In the genomic region with DNA sequence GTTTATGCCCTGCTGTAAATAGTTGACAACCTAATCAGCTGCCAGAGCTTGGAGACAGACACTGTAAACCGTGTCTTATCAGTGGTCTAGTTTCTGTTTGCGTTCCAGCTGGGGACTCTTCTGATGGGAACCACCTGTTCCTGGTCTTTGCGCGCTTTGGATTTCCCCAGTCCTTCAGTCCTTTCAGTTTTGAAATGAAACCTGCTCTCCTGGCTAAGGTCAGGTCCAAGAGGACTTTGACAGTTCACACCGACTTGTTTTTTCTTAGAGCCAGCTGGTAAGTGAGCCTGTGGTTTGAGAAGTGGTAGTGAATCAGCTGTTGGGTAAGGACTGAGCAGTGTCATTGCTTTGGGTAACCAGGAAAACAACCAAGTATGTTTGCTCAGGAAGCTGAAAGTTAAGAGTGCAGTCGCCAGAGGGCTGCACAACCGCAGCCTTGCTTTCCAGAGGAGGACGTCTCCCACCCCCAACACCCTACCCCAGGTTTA, we compare ENCODE assay signal across 8 mouse cellular contexts. TPM values are rescaled to one million over a fixed set of nuclear protein-coding genes. Genes with fewer than 3 reads are reported as not detected.
DNase-seq lines count a peak whose midpoint lies in the region; ATAC-seq and TF ChIP-seq lines count a peak whose summit lies in the region.

No protein-coding gene starts in this region.

- no peak for TF ChIP-seq RAD21 in MEL (IDR thresholded peaks at IDR 0.05; ENCODE audit: low read depth, low read length)

- peak; percentile 48 to 53; a peak in 3 of 4 replicates for TF ChIP-seq EP300 in MEL (IDR thresholded peaks at IDR 0.05; ENCODE audit: low read depth in 1 of 2, low read length in 2 of 2)

- WGBS in kidney, embryonic 16.5 days, result 45% methylated on average over 8 of the region's 8 CpGs

- TF ChIP-seq CTCF in MEL (IDR thresholded peaks at IDR 0.05 in 2 of 3, conservative IDR thresholded peaks at IDR 0.05 in 1 of 3; ENCODE audit: control insufficient read depth in 1 of 3, insufficient read depth in 1 of 3, low read depth in 2 of 3, low read length in 3 of 3, poor library complexity in 1 of 3, severe bottlenecking in 1 of 3), result no peak

- no peaks in the 10 kb centered on the region; a peak in 1 of 4 replicates for H3K4me1 ChIP-seq in MEL (ENCODE audit: control insufficient read depth in 1 of 2, insufficient read depth in 2 of 2, low read length in 2 of 2)
- 0 out of 2 replicates have a peak, but pooled peaks cover 5% of the 10 kb centered on the region for H3K4me1 ChIP-seq in kidney, embryonic 16.5 days (ENCODE audit: insufficient read depth, low read length)

- no peaks in the 10 kb centered on the region for H3K9me3 ChIP-seq in MEL (replicated peaks; ENCODE audit: insufficient read depth, low read length)
- H3K9me3 ChIP-seq in kidney, embryonic 16.5 days (ENCODE audit: low read length), result no peaks in the 10 kb centered on the region

- peaks cover 2 to 8% of the 10 kb centered on the region in 2 experiments for H3K36me3 ChIP-seq in MEL (ENCODE audit: control insufficient read depth in 1 of 2, insufficient read depth in 2 of 2, low read length in 2 of 2)
- H3K36me3 ChIP-seq in kidney, embryonic 16.5 days (ENCODE audit: insufficient read depth, low read length), result peaks cover 32% of the 10 kb centered on the region

- no peak overlapping the region for H3K4me3 ChIP-seq in MEL (ENCODE audit: control insufficient read depth in 1 of 2, insufficient read depth in 1 of 2, low read depth in 2 of 2, low read length in 2 of 2)
- H3K4me3 ChIP-seq in kidney, embryonic 16.5 days (ENCODE audit: low read length), result no peak overlapping the region

- no peak overlapping the region for H3K27ac ChIP-seq in MEL (ENCODE audit: control insufficient read depth, low read depth, low read length)
- peak overlapping the region; percentile 63 for H3K27ac ChIP-seq in kidney, embryonic 16.5 days (ENCODE audit: low read length)

- TF ChIP-seq POLR2A in MEL (IDR thresholded peaks at IDR 0.05; ENCODE audit: control insufficient read depth in 1 of 2, insufficient read depth in 1 of 2, low read depth in 1 of 2, low read length in 2 of 2, poor library complexity in 1 of 2), result no peak

- DNase-seq in MEL (ENCODE audit: low read depth, low spot score), result peak; percentile 39
- DNase-seq in heart, adult 8-10 months (ENCODE audit: low spot score), result peak; percentile 28
- DNase-seq in lung, postnatal 4 days, result peak; percentile 53 to 69
- DNase-seq in frontal cortex, postnatal 14 days (ENCODE audit: low spot score in 2 of 2), result no peak
- DNase-seq in neural tube, embryonic 10.5 days (ENCODE audit: extremely low spot score, low spot score), result no peak
- DNase-seq in adrenal gland, postnatal 14 days, result no peak
- no peak for DNase-seq in right cerebral cortex, postnatal 10 days (ENCODE audit: low spot score in 2 of 2)

- H3K27me3 ChIP-seq in MEL (ENCODE audit: control insufficient read depth in 1 of 2, insufficient read depth in 2 of 2, low read length in 2 of 2), result no peaks in the 10 kb centered on the region
- no peaks in the 10 kb centered on the region for H3K27me3 ChIP-seq in kidney, embryonic 16.5 days (ENCODE audit: insufficient read depth, low read length)

- no peaks in the 10 kb centered on the region; the same call in 1 of the 2 replicates for H3K79me2 ChIP-seq in MEL (ENCODE audit: control insufficient read depth, insufficient read depth, low read length, poor library complexity)

- ATAC-seq in kidney, embryonic 16.5 days (ENCODE audit: low FRiP score, low TSS enrichment), result peak; percentile 51; the same call in 1 of the 2 replicates

- H3K9ac ChIP-seq in MEL (ENCODE audit: control insufficient read depth, low read depth, low read length, poor library complexity, severe bottlenecking), result no peak overlapping the region
- no peak overlapping the region for H3K9ac ChIP-seq in kidney, embryonic 16.5 days (replicated peaks; ENCODE audit: low read length)

- no peak overlapping the region for H3K4me2 ChIP-seq in kidney, embryonic 16.5 days (replicated peaks; ENCODE audit: low read depth, low read length)

TF ChIP-seq in MEL, 35 proteins besides CTCF, POLR2A, EP300 and RAD21:
- TF ChIP-seq MYC (IDR thresholded peaks at IDR 0.05; ENCODE audit: low read depth, low read length), result no peak
- peak; percentile 84 for TF ChIP-seq SIN3A (IDR thresholded peaks at IDR 0.05; ENCODE audit: low read length)
- TF ChIP-seq TAL1 (IDR thresholded peaks at IDR 0.05; ENCODE audit: low read length), result no peak
- no peak for TF ChIP-seq JUND (IDR thresholded peaks at IDR 0.05; ENCODE audit: low read depth, low read length)
- no peak for TF ChIP-seq ELF1 (IDR thresholded peaks at IDR 0.05; ENCODE audit: low read depth, low read length)
- no peak for TF ChIP-seq ZKSCAN1 (IDR thresholded peaks at IDR 0.05; ENCODE audit: low read depth, low read length)
- TF ChIP-seq TCF12 (IDR thresholded peaks at IDR 0.05; ENCODE audit: low read depth, low read length), result peak; percentile 74
- TF ChIP-seq ETS1 (IDR thresholded peaks at IDR 0.05; ENCODE audit: low read depth, low read length), result peak; percentile 98
- peak; percentile 78 for TF ChIP-seq GATA1 (IDR thresholded peaks at IDR 0.05; ENCODE audit: low read depth, low read length)
- TF ChIP-seq ZMIZ1 (IDR thresholded peaks at IDR 0.05; ENCODE audit: low read depth, low read length), result no peak
- TF ChIP-seq POLR2AphosphoS5 (IDR thresholded peaks at IDR 0.05; ENCODE audit: borderline replicate concordance, low read depth, low read length), result no peak
- no peak for TF ChIP-seq SMC3 (IDR thresholded peaks at IDR 0.05; ENCODE audit: low read depth, low read length)
- TF ChIP-seq MAZ (IDR thresholded peaks at IDR 0.05; ENCODE audit: low read depth, low read length), result no peak

RNA-seq across cellular contexts. Expression of a gene that starts 21.8 kb away (rescaled TPM):
- total RNA-seq in MEL (2012; rRNA removed), result 74.2 and 83.5 TPM in 2 replicates
- polyA plus RNA-seq in MEL (2012; ENCODE audit: insufficient read depth in 1 of 2, insufficient read length in 2 of 2, low read depth in 1 of 2, low replicate concordance in 2 of 2, missing spikeins in 1 of 2), result 100 to 1,000 TPM in 1 of 2 experiments, not detected in 1; 385 TPM
- total RNA-seq in heart, adult 8-10 months (2022), result 100 to 1,000 TPM; 157 to 166 (median 162) TPM
- 195 and 234 TPM in 2 replicates for polyA plus RNA-seq in kidney, embryonic 16.5 days (2015; fragmentation: Nextera tagmentation; extraction: Ambion mirVana)
- total RNA-seq in adrenal gland, postnatal 14 days (2021), result 260 TPM in 2 replicates

Comparison
In these comparisons a context has a peak if more than half of its experiments do, and no peak if none do; other contexts are left out.
1. DNase-seq: peak in MEL (single experiment), heart, adult 8-10 months (single experiment) and lung, postnatal 4 days (2 of 2); none in frontal cortex, postnatal 14 days (0 of 2), neural tube, embryonic 10.5 days (single experiment), adrenal gland, postnatal 14 days (single experiment) and right cerebral cortex, postnatal 10 days (0 of 2).